Mouse (Mus musculus): Measurements from ENCODE around the gene Dgcr2. TPM values are rescaled to one million over a fixed set of nuclear protein-coding genes. Genes with fewer than 3 reads are reported as not detected.

Dgcr2 gene
- polyA plus RNA-seq (2012; rRNA removed) (14.2 and 16.3 TPM in 2 replicates), polyA plus RNA-seq (2014; fragmentation: Nextera tagmentation; extraction: Ambion mirVana) (13.2 and 15.5 TPM in 2 replicates)

- Histone ChIP-seq H3K9ac (replicated peaks) (no peak within 1 kb of the TSS), H3K4me2 (ENCODE audit: low read depth) (no peak within 1 kb of the TSS), H3K36me3 (replicated peaks; ENCODE audit: control insufficient read depth, insufficient read depth, low read depth) (peaks cover 7% of the 10 kb centered on the region), H3K27me3 (ENCODE audit: control insufficient read depth, insufficient read depth, low read length) (no peaks in the 10 kb centered on the region), H3K27ac (no peak within 1 kb of the TSS), H3K4me1 (replicated peaks; ENCODE audit: control insufficient read depth in 2 of 2, insufficient read depth in 2 of 2, low read length in 1 of 2) (no peaks in the 10 kb centered on the region), H3K4me3 (ENCODE audit: insufficient read depth in 1 of 2, low read depth in 2 of 2, low read length in 2 of 2) (no peak within 1 kb of the TSS), H3K9me3 (ENCODE audit: control insufficient read depth, low read length) (no peaks in the 10 kb centered on the region)
- TF ChIP-seq EP300 (IDR thresholded peaks at IDR 0.05; ENCODE audit: low read depth) (no peak), CTCF (IDR thresholded peaks at IDR 0.05; ENCODE audit: low read depth) (no peak)
- DNase-seq (ENCODE audit: low read depth in 3 of 3, low spot score in 3 of 3): no peak
- WGBS (ENCODE audit: insufficient replicate concordance): 81% methylated on average over 14 of the region's 14 CpGs
- ATAC-seq (ENCODE audit: insufficient read depth): no peak
Measured at GRCm38 (mm10) chr16:17898462-17898861, at the start of gene Dgcr2, which contains the start of gene Tssk2. Gene Dgcr2, minus strand, starts transcription at chr16:17898562. Gene Tssk2, plus strand, starts transcription at chr16:17898637.

GRCm38 (mm10) chr16:17945081-17945831 is 46.9 kb upstream of the Dgcr2 start:
- H3K36me3 ChIP-seq (replicated peaks; ENCODE audit: control insufficient read depth, insufficient read depth, low read depth): no peaks in the 10 kb centered on the region
- no peak overlapping the region for H3K27ac ChIP-seq
- H3K9ac ChIP-seq (replicated peaks): no peak overlapping the region
- no peaks in the 10 kb centered on the region for H3K4me1 ChIP-seq (replicated peaks; ENCODE audit: control insufficient read depth in 2 of 2, insufficient read depth in 2 of 2, low read length in 1 of 2)
- TF ChIP-seq CTCF (IDR thresholded peaks at IDR 0.05; ENCODE audit: low read depth) (no peak), EP300 (IDR thresholded peaks at IDR 0.05; ENCODE audit: low read depth) (no peak)
- DNase-seq (ENCODE audit: low read depth in 3 of 3, low spot score in 3 of 3): no peak
- H3K4me2 ChIP-seq (ENCODE audit: low read depth): no peak overlapping the region
- no peak overlapping the region for H3K4me3 ChIP-seq (ENCODE audit: insufficient read depth in 1 of 2, low read depth in 2 of 2, low read length in 2 of 2)
- no peaks in the 10 kb centered on the region for H3K9me3 ChIP-seq (ENCODE audit: control insufficient read depth, low read length)
- WGBS (ENCODE audit: insufficient replicate concordance): 49% methylated on average over 7 of the region's 7 CpGs
- no peaks in the 10 kb centered on the region for H3K27me3 ChIP-seq (ENCODE audit: control insufficient read depth, insufficient read depth, low read length)
- no peak for ATAC-seq (ENCODE audit: insufficient read depth)

GRCm38 (mm10) chr16:17943466-17943865 is 45.1 kb upstream of the Dgcr2 start:
- no peak overlapping the region for H3K9ac ChIP-seq (replicated peaks)
- no peaks in the 10 kb centered on the region for H3K27me3 ChIP-seq (ENCODE audit: control insufficient read depth, insufficient read depth, low read length)
- DNase-seq (ENCODE audit: low read depth in 3 of 3, low spot score in 3 of 3) (no peak), ATAC-seq (ENCODE audit: insufficient read depth) (no peak)
- no peaks in the 10 kb centered on the region for H3K9me3 ChIP-seq (ENCODE audit: control insufficient read depth, low read length)
- H3K36me3 ChIP-seq (replicated peaks; ENCODE audit: control insufficient read depth, insufficient read depth, low read depth): no peaks in the 10 kb centered on the region
- no peak overlapping the region for H3K4me2 ChIP-seq (ENCODE audit: low read depth)
- no peak for TF ChIP-seq CTCF (IDR thresholded peaks at IDR 0.05; ENCODE audit: low read depth)
- TF ChIP-seq EP300 (IDR thresholded peaks at IDR 0.05; ENCODE audit: low read depth): no peak
- H3K4me1 ChIP-seq (replicated peaks; ENCODE audit: control insufficient read depth in 2 of 2, insufficient read depth in 2 of 2, low read length in 1 of 2): peaks cover 9 to 10% of the 10 kb centered on the region in 2 experiments
- H3K4me3 ChIP-seq (ENCODE audit: insufficient read depth in 1 of 2, low read depth in 2 of 2, low read length in 2 of 2): no peak overlapping the region
- H3K27ac ChIP-seq: no peak overlapping the region
- 64% methylated on average over 8 of the region's 8 CpGs for WGBS (ENCODE audit: insufficient replicate concordance)

- Histone ChIP-seq H3K36me3 (replicated peaks; ENCODE audit: control insufficient read depth, insufficient read depth, low read depth) (no peaks in the 10 kb centered on the region), H3K4me1 (replicated peaks; ENCODE audit: control insufficient read depth in 2 of 2, insufficient read depth in 2 of 2, low read length in 1 of 2) (peaks cover 17 to 25% of the 10 kb centered on the region in 2 experiments), H3K27me3 (ENCODE audit: control insufficient read depth, insufficient read depth, low read length) (no peaks in the 10 kb centered on the region), H3K9ac (replicated peaks) (peak overlapping the region; percentile 3; the same call in 1 of the 2 replicates), H3K4me2 (ENCODE audit: low read depth) (peak overlapping the region; percentile 42), H3K27ac (peak overlapping the region; percentile 70), H3K9me3 (ENCODE audit: control insufficient read depth, low read length) (no peaks in the 10 kb centered on the region), H3K4me3 (ENCODE audit: insufficient read depth in 1 of 2, low read depth in 2 of 2, low read length in 2 of 2) (no peak overlapping the region)
- DNase-seq (ENCODE audit: low read depth in 3 of 3, low spot score in 3 of 3): peak; percentile 62 to 68 (median 68)
- WGBS (ENCODE audit: insufficient replicate concordance): 15% methylated on average over 9 of the region's 9 CpGs
- TF ChIP-seq CTCF (IDR thresholded peaks at IDR 0.05; ENCODE audit: low read depth): no peak
- 0 out of 2 replicates have a peak, but pooled peaks have one; percentile 11 for TF ChIP-seq EP300 (IDR thresholded peaks at IDR 0.05; ENCODE audit: low read depth)
- ATAC-seq (ENCODE audit: insufficient read depth): peak; percentile 89
Measured at GRCm38 (mm10) chr16:17939255-17939751, 40.9 kb upstream of the Dgcr2 start.

- no peak for TF ChIP-seq EP300 (IDR thresholded peaks at IDR 0.05; ENCODE audit: low read depth)
- TF ChIP-seq CTCF (IDR thresholded peaks at IDR 0.05; ENCODE audit: low read depth): peak; percentile 96
- peaks cover 21 to 30% of the 10 kb centered on the region in 2 experiments for H3K4me1 ChIP-seq (replicated peaks; ENCODE audit: control insufficient read depth in 2 of 2, insufficient read depth in 2 of 2, low read length in 1 of 2)
- H3K4me3 ChIP-seq (ENCODE audit: insufficient read depth in 1 of 2, low read depth in 2 of 2, low read length in 2 of 2): no peak overlapping the region
- peak overlapping the region; percentile 42 for H3K4me2 ChIP-seq (ENCODE audit: low read depth)
- no peaks in the 10 kb centered on the region for H3K27me3 ChIP-seq (ENCODE audit: control insufficient read depth, insufficient read depth, low read length)
- H3K9ac ChIP-seq (replicated peaks): peak overlapping the region; percentile 38
- no peaks in the 10 kb centered on the region for H3K36me3 ChIP-seq (replicated peaks; ENCODE audit: control insufficient read depth, insufficient read depth, low read depth)
- ATAC-seq (ENCODE audit: insufficient read depth) (peak; percentile 91), DNase-seq (ENCODE audit: low read depth in 3 of 3, low spot score in 3 of 3) (peak; percentile 60 to 61 (median 61))
- peak overlapping the region; percentile 70 for H3K27ac ChIP-seq
- WGBS (ENCODE audit: insufficient replicate concordance): 6% methylated on average over 7 of the region's 7 CpGs
- no peaks in the 10 kb centered on the region for H3K9me3 ChIP-seq (ENCODE audit: control insufficient read depth, low read length)
Measured at GRCm38 (mm10) chr16:17938821-17939220, 40.5 kb upstream of the Dgcr2 start.
